Mouse (Mus musculus) R1 (cell line): ENCODE measurements around the gene P3h4.

ENCODE experiments used
- DNase-seq: peaks from one replicate; pipeline ENCODE4 v3.0.0-alpha.2; 2018; ENCODE audit warnings: low read depth, low spot score

P3h4 gene

GRCm38 (mm10) chr11:100408835-100409462 lies 5.7 kb downstream of the P3h4 start:
- DNase-seq = no peak

GRCm38 (mm10) chr11:100408076-100408834 lies 6.4 kb downstream of the P3h4 start:
- peak; percentile 84 for DNase-seq

GRCm38 (mm10) chr11:100406995-100407705 lies 7.5 kb downstream of the P3h4 start:
- no peak for DNase-seq

- DNase-seq = no peak
Measured at GRCm38 (mm10) chr11:100406273-100406672, 8.4 kb downstream of the P3h4 start.

GRCm38 (mm10) chr11:100404456-100405074 lies 10.1 kb downstream of the P3h4 start:
- DNase-seq = no peak

GRCm38 (mm10) chr11:100403445-100404134 lies 11.0 kb downstream of the P3h4 start:
- no peak for DNase-seq

GRCm38 (mm10) chr11:100402682-100403081 lies 12.0 kb downstream of the P3h4 start:
- DNase-seq = no peak

GRCm38 (mm10) chr11:100402240-100402639 lies 12.4 kb downstream of the P3h4 start:
- no peak for DNase-seq

- DNase-seq = no peak
Measured at GRCm38 (mm10) chr11:100400842-100401241, 13.8 kb downstream of the P3h4 start.

- no peak for DNase-seq
Measured at GRCm38 (mm10) chr11:100399727-100400538, 14.7 kb downstream of the P3h4 start.

GRCm38 (mm10) chr11:100399320-100399719 lies 15.3 kb downstream of the P3h4 start:
- DNase-seq = peak; percentile 48

- DNase-seq = no peak
Measured at GRCm38 (mm10) chr11:100398517-100398916, 16.1 kb downstream of the P3h4 start.

GRCm38 (mm10) chr11:100397600-100398389 lies 16.8 kb downstream of the P3h4 start, which contains the start of gene Jup:
Gene Jup, minus strand, starts transcription at chr11:100397763.
- peak; percentile 100 for DNase-seq

- peak; percentile 76 for DNase-seq
Measured at GRCm38 (mm10) chr11:100396886-100397599, 17.6 kb downstream of the P3h4 start.

GRCm38 (mm10) chr11:100395861-100396631 lies 18.6 kb downstream of the P3h4 start:
- DNase-seq = peak; percentile 95

GRCm38 (mm10) chr11:100395200-100395599 lies 19.4 kb downstream of the P3h4 start:
- DNase-seq = peak; percentile 65

GRCm38 (mm10) chr11:100394353-100395074 lies 20.1 kb downstream of the P3h4 start:
- DNase-seq = no peak

- no peak for DNase-seq
Measured at GRCm38 (mm10) chr11:100393733-100394132, 20.9 kb downstream of the P3h4 start.
